Mouse (Mus musculus): ENCODE results near the gene 1700029F12Rik. TPM values are rescaled to one million over a fixed set of nuclear protein-coding genes. Genes with fewer than 3 reads are reported as not detected.

Gene 1700029F12Rik
- polyA plus RNA-seq, 1 experiment from 2014 or later: not detected

GRCm38 (mm10) chr13:97007501-97008265, 26.5 kb downstream of the 1700029F12Rik start:
- WGBS: 1% methylated on average over 20 of the region's 21 CpGs

GRCm38 (mm10) chr13:97006784-97007183, 27.4 kb downstream of the 1700029F12Rik start:
- H3K27me3 ChIP-seq (ENCODE audit: control insufficient read depth, insufficient read depth, low read length): no peaks in the 10 kb centered on the region
- H3K9me3 ChIP-seq (ENCODE audit: control insufficient read depth, low read length): no peaks in the 10 kb centered on the region
- WGBS: 40% methylated on average over 2 of the region's 2 CpGs
- no peaks in the 10 kb centered on the region for H3K36me3 ChIP-seq (ENCODE audit: control insufficient read depth, insufficient read depth, low read length)
- no peaks in the 10 kb centered on the region for H3K4me1 ChIP-seq (ENCODE audit: control insufficient read depth, insufficient read depth, low read length)
- no peak overlapping the region for H3K27ac ChIP-seq (ENCODE audit: low read depth, low read length)
- 0 out of 2 replicates have a peak, but pooled peaks have one; percentile 25 for ATAC-seq (ENCODE audit: low read depth)
- H3K4me3 ChIP-seq (ENCODE audit: low read depth, low read length): peak overlapping the region; percentile 35; the same call in 1 of the 2 replicates
- peak overlapping the region; percentile 84 for H3K4me2 ChIP-seq (ENCODE audit: low read depth, low read length)
- no peak overlapping the region; the same call in 1 of the 2 replicates for H3K9ac ChIP-seq (replicated peaks; ENCODE audit: low read depth, low read length)

More at GRCm38 (mm10) chr13:97007501-97008265, 26.5 kb downstream of the 1700029F12Rik start:
- Histone ChIP-seq H3K27me3 (ENCODE audit: control insufficient read depth, insufficient read depth, low read length) (no peaks in the 10 kb centered on the region), H3K4me3 (ENCODE audit: low read depth, low read length) (peak overlapping the region; percentile 35), H3K27ac (ENCODE audit: low read depth, low read length) (0 out of 2 replicates have a peak overlapping the region, but pooled peaks have one; percentile 16), H3K9ac (replicated peaks; ENCODE audit: low read depth, low read length) (peak overlapping the region; percentile 51), H3K36me3 (ENCODE audit: control insufficient read depth, insufficient read depth, low read length) (no peaks in the 10 kb centered on the region), H3K9me3 (ENCODE audit: control insufficient read depth, low read length) (no peaks in the 10 kb centered on the region), H3K4me1 (ENCODE audit: control insufficient read depth, insufficient read depth, low read length) (no peaks in the 10 kb centered on the region), H3K4me2 (ENCODE audit: low read depth, low read length) (peak overlapping the region; percentile 84)
- ATAC-seq (ENCODE audit: low read depth): peak; percentile 90

- H3K27ac ChIP-seq (ENCODE audit: low read depth, low read length): no peak overlapping the region
- H3K9ac ChIP-seq (replicated peaks; ENCODE audit: low read depth, low read length): no peak overlapping the region
- no peak overlapping the region for H3K4me3 ChIP-seq (ENCODE audit: low read depth, low read length)
- H3K36me3 ChIP-seq (ENCODE audit: control insufficient read depth, insufficient read depth, low read length): no peaks in the 10 kb centered on the region
- 67% methylated on average over 1 of the region's 1 CpGs for WGBS
- H3K27me3 ChIP-seq (ENCODE audit: control insufficient read depth, insufficient read depth, low read length): no peaks in the 10 kb centered on the region
- H3K4me2 ChIP-seq (ENCODE audit: low read depth, low read length): no peak overlapping the region
- H3K4me1 ChIP-seq (ENCODE audit: control insufficient read depth, insufficient read depth, low read length): no peaks in the 10 kb centered on the region
- H3K9me3 ChIP-seq (ENCODE audit: control insufficient read depth, low read length): no peaks in the 10 kb centered on the region
- no peak for ATAC-seq (ENCODE audit: low read depth)
Measured at GRCm38 (mm10) chr13:96997080-96997479, 37.1 kb downstream of the 1700029F12Rik start.

- Histone ChIP-seq H3K9ac (replicated peaks; ENCODE audit: low read depth, low read length) (no peak overlapping the region), H3K27me3 (ENCODE audit: control insufficient read depth, insufficient read depth, low read length) (no peaks in the 10 kb centered on the region), H3K4me3 (ENCODE audit: low read depth, low read length) (no peak overlapping the region), H3K9me3 (ENCODE audit: control insufficient read depth, low read length) (no peaks in the 10 kb centered on the region), H3K36me3 (ENCODE audit: control insufficient read depth, insufficient read depth, low read length) (no peaks in the 10 kb centered on the region), H3K4me2 (ENCODE audit: low read depth, low read length) (no peak overlapping the region), H3K27ac (ENCODE audit: low read depth, low read length) (no peak overlapping the region), H3K4me1 (ENCODE audit: control insufficient read depth, insufficient read depth, low read length) (no peaks in the 10 kb centered on the region)
- no peak for ATAC-seq (ENCODE audit: low read depth)
- WGBS: 83% methylated on average over 5 of the region's 5 CpGs
Measured at GRCm38 (mm10) chr13:96995243-96995642, 38.9 kb downstream of the 1700029F12Rik start.

- H3K27me3 ChIP-seq (ENCODE audit: control insufficient read depth, insufficient read depth, low read length): no peaks in the 10 kb centered on the region
- H3K9me3 ChIP-seq (ENCODE audit: control insufficient read depth, low read length): no peaks in the 10 kb centered on the region
- no peak for ATAC-seq (ENCODE audit: low read depth)
- H3K36me3 ChIP-seq (ENCODE audit: control insufficient read depth, insufficient read depth, low read length): no peaks in the 10 kb centered on the region
- H3K4me1 ChIP-seq (ENCODE audit: control insufficient read depth, insufficient read depth, low read length): no peaks in the 10 kb centered on the region
- WGBS: 36% methylated on average over 8 of the region's 8 CpGs
- no peak overlapping the region for H3K9ac ChIP-seq (replicated peaks; ENCODE audit: low read depth, low read length)
- no peak overlapping the region for H3K4me3 ChIP-seq (ENCODE audit: low read depth, low read length)
- H3K4me2 ChIP-seq (ENCODE audit: low read depth, low read length): no peak overlapping the region
- no peak overlapping the region for H3K27ac ChIP-seq (ENCODE audit: low read depth, low read length)
Measured at GRCm38 (mm10) chr13:96993291-96993989, 40.7 kb downstream of the 1700029F12Rik start.

GRCm38 (mm10) chr13:96990561-96991265, 43.4 kb downstream of the 1700029F12Rik start:
- WGBS: 80% methylated on average over 14 of the region's 14 CpGs
- no peaks in the 10 kb centered on the region for H3K9me3 ChIP-seq (ENCODE audit: control insufficient read depth, low read length)
- 0 out of 2 replicates have a peak, but pooled peaks cover 4% of the 10 kb centered on the region for H3K4me1 ChIP-seq (ENCODE audit: control insufficient read depth, insufficient read depth, low read length)
- no peaks in the 10 kb centered on the region for H3K36me3 ChIP-seq (ENCODE audit: control insufficient read depth, insufficient read depth, low read length)
- H3K27ac ChIP-seq (ENCODE audit: low read depth, low read length): no peak overlapping the region
- H3K9ac ChIP-seq (replicated peaks; ENCODE audit: low read depth, low read length): no peak overlapping the region
- no peak for ATAC-seq (ENCODE audit: low read depth)
- no peak overlapping the region for H3K4me2 ChIP-seq (ENCODE audit: low read depth, low read length)
- no peaks in the 10 kb centered on the region for H3K27me3 ChIP-seq (ENCODE audit: control insufficient read depth, insufficient read depth, low read length)
- H3K4me3 ChIP-seq (ENCODE audit: low read depth, low read length): no peak overlapping the region

- Histone ChIP-seq H3K4me3 (ENCODE audit: low read depth, low read length) (no peak overlapping the region), H3K9ac (replicated peaks; ENCODE audit: low read depth, low read length) (no peak overlapping the region), H3K4me2 (ENCODE audit: low read depth, low read length) (no peak overlapping the region), H3K4me1 (ENCODE audit: control insufficient read depth, insufficient read depth, low read length) (0 out of 2 replicates have a peak, but pooled peaks cover 7% of the 10 kb centered on the region), H3K27ac (ENCODE audit: low read depth, low read length) (no peak overlapping the region), H3K36me3 (ENCODE audit: control insufficient read depth, insufficient read depth, low read length) (no peaks in the 10 kb centered on the region), H3K27me3 (ENCODE audit: control insufficient read depth, insufficient read depth, low read length) (no peaks in the 10 kb centered on the region), H3K9me3 (ENCODE audit: control insufficient read depth, low read length) (no peaks in the 10 kb centered on the region)
- WGBS: 94% methylated on average over 3 of the region's 3 CpGs
- ATAC-seq (ENCODE audit: low read depth): no peak
Measured at GRCm38 (mm10) chr13:96990045-96990444, 44.1 kb downstream of the 1700029F12Rik start.

GRCm38 (mm10) chr13:96989129-96989528, 45.0 kb downstream of the 1700029F12Rik start:
- no peak overlapping the region for H3K4me3 ChIP-seq (ENCODE audit: low read depth, low read length)
- no peak overlapping the region for H3K9ac ChIP-seq (replicated peaks; ENCODE audit: low read depth, low read length)
- no peaks in the 10 kb centered on the region for H3K27me3 ChIP-seq (ENCODE audit: control insufficient read depth, insufficient read depth, low read length)
- H3K9me3 ChIP-seq (ENCODE audit: control insufficient read depth, low read length): no peaks in the 10 kb centered on the region
- no peaks in the 10 kb centered on the region for H3K36me3 ChIP-seq (ENCODE audit: control insufficient read depth, insufficient read depth, low read length)
- no peak overlapping the region for H3K4me2 ChIP-seq (ENCODE audit: low read depth, low read length)
- WGBS: 94% methylated on average over 16 of the region's 16 CpGs
- H3K4me1 ChIP-seq (ENCODE audit: control insufficient read depth, insufficient read depth, low read length): 0 out of 2 replicates have a peak, but pooled peaks cover 7% of the 10 kb centered on the region
- ATAC-seq (ENCODE audit: low read depth): no peak
- no peak overlapping the region for H3K27ac ChIP-seq (ENCODE audit: low read depth, low read length)

Measured in neural tube, embryonic 14.5 days (tissue).